Mouse (Mus musculus) erythroblast, embryonic 14.5 days (primary cell): ENCODE measurements around the gene Kcnn4. TPM values are rescaled to one million over a fixed set of nuclear protein-coding genes. Genes with fewer than 3 reads are reported as not detected.

Source experiments
- H3K27me3 ChIP-seq: 2 replicates; pipeline ENCODE4 v1.6.1; 2012; ENCODE audit warnings: inconsistent platforms; ENCODE audit not compliant: control insufficient read depth
- H3K36me3 ChIP-seq: 2 replicates; pipeline ENCODE4 v1.6.1; 2012; ENCODE audit warnings: mild to moderate bottlenecking, inconsistent platforms; ENCODE audit not compliant: control insufficient read depth
- H3K4me1 ChIP-seq: 2 replicates; pipeline ENCODE4 v1.6.1; 2012; ENCODE audit warnings: inconsistent platforms; ENCODE audit not compliant: control insufficient read depth
- H3K4me3 ChIP-seq: replicated peaks from 2 replicates; pipeline ENCODE3; 2012; ENCODE audit warnings: moderate library complexity, mild to moderate bottlenecking, inconsistent platforms
- H3K9me3 ChIP-seq: 2 replicates; pipeline ENCODE4 v1.6.1; 2012; ENCODE audit warnings: low read length, inconsistent platforms, mixed read lengths; ENCODE audit not compliant: control insufficient read depth
- GATA1 ChIP-seq: IDR thresholded peaks from 2 replicates; pipeline ENCODE4 v1.6.1; 2012; ENCODE audit warnings: low read length, inconsistent platforms, mixed read lengths
- TAL1 ChIP-seq: IDR thresholded peaks from 3 replicates; pipeline ENCODE4 v1.6.1; 2012; ENCODE audit warnings: low read length, inconsistent platforms, mixed read lengths
- polyA plus RNA-seq: library from polyadenylated mRNA; stranded (reverse); fragments of >175 nt; gene quantifications from 2 replicates; pipeline ENCODE4 v1.2.3, GENCODE M21; 2012

Kcnn4 gene
- polyA plus RNA-seq, 1 experiment = 56.1 TPM

DNA sequence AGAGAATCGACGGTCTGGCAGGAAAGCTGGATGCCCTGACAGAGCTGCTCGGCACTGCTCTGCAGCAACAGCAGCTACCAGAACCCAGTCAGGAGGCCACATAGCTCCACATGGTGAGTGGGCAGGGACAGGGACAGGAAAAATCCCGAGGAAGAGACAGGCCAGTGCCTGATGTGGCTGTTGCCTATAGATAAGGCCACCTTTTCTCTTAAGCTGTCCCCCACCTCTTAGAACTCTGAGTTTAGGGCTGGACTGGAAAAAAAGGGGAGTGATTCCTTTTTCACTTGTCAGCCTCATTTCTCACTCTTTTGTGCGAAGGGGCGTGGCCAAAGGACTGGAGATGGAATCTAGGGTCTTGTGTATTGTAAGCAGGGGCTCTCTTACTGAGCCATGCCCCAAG, 14.0 kb downstream of the Kcnn4 start:
- H3K36me3 ChIP-seq = peaks cover 99% of the 10 kb centered on the region
- H3K4me3 ChIP-seq = peak overlapping the region; percentile 13
- TF ChIP-seq GATA1 (peak; percentile 54), TAL1 (peak; percentile 69; the same call in 2 of the 3 replicates)
- H3K9me3 ChIP-seq = no peaks in the 10 kb centered on the region
- no peaks in the 10 kb centered on the region; the same call in 1 of the 2 replicates for H3K27me3 ChIP-seq
- H3K4me1 ChIP-seq = peaks cover 94% of the 10 kb centered on the region

DNA sequence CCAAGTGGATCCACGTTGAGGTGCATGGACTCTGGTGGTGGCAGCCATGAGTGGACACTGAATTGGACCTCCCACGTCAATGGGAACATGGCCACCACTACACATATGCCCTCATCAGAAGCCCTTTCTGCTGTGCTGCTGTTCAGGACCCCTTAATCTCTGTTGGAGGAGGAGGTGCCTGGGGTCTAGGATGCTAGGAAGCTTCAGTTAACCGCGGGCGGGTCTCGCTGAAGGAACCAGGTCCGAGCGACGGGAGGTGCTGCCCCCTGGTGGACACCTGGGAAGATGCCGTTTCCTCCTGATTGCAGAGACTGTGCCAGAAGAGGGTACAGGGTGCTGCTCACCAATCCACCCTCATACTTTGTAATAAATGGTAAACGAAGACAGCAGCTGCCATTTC, 14.8 kb downstream of the Kcnn4 start:
- Histone ChIP-seq H3K36me3 (peaks cover 91% of the 10 kb centered on the region), H3K27me3 (no peaks in the 10 kb centered on the region; the same call in 1 of the 2 replicates), H3K9me3 (no peaks in the 10 kb centered on the region), H3K4me1 (peaks cover 94% of the 10 kb centered on the region), H3K4me3 (peak overlapping the region; percentile 25)
- TF ChIP-seq TAL1 = no peak
- no peak for TF ChIP-seq GATA1

DNA sequence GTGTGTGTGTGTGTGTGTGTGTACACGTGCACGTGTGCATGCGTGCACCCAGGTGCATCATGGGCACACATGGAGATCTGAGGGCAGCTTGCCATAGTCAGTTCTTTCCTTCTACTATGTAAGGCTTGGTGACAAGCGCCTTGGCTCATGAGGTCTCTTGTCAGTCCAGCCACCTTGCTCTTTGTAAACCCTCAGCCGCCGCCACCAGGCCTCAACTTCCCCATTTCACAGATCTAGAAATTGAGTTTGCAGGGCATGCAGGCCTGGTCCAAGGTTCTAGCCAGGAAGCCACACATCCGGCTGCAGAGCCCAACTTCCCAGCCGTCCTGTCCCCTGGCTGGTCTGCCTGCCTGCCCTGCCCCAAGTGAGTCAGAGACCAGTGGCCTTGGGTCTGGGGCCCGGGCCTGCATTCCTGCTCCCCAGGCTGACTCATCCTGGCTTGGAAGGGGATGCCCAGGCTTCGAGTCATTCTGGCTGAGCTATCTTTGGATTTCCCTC, 17.0 kb downstream of the Kcnn4 start:
- H3K36me3 ChIP-seq = peaks cover 69% of the 10 kb centered on the region
- TF ChIP-seq GATA1 (no peak), TAL1 (no peak)
- H3K4me1 ChIP-seq = peaks cover 93% of the 10 kb centered on the region
- no peaks in the 10 kb centered on the region for H3K27me3 ChIP-seq
- no peaks in the 10 kb centered on the region for H3K9me3 ChIP-seq
- no peak overlapping the region for H3K4me3 ChIP-seq

- no peaks in the 10 kb centered on the region for H3K27me3 ChIP-seq
- TF ChIP-seq TAL1 (no peak), GATA1 (no peak)
- H3K4me1 ChIP-seq = peaks cover 89% of the 10 kb centered on the region
- no peak overlapping the region for H3K4me3 ChIP-seq
- peaks cover 52% of the 10 kb centered on the region for H3K36me3 ChIP-seq
- H3K9me3 ChIP-seq = no peaks in the 10 kb centered on the region
Observed at GRCm38 (mm10) chr7:24389516-24390187, 19.6 kb downstream of the Kcnn4 start.

GRCm38 (mm10) chr7:24390512-24390911, 20.4 kb downstream of the Kcnn4 start:
- Histone ChIP-seq H3K4me1 (peaks cover 89% of the 10 kb centered on the region), H3K27me3 (no peaks in the 10 kb centered on the region), H3K4me3 (no peak overlapping the region), H3K9me3 (no peaks in the 10 kb centered on the region), H3K36me3 (peaks cover 52% of the 10 kb centered on the region)
- TF ChIP-seq GATA1 = no peak
- no peak for TF ChIP-seq TAL1

DNA sequence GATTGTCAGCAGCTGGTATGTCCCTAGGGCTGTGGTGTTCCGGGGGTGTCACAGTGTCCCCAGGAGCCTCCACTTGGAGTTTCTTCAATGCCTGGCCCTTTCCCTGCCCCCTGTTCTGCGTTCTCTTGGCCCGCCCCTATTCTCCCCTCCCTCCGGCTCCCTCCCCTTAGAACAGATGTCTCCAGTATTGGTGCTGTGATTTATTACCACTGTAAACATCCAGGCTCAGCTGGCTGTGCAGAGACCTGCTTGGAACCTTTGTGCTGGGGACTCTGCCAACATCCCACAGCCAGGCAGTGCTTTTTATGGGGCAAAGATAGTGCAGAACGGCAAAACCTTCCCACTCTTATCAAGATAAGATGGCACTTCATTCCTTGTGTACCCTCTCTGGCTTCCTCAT, 21.0 kb downstream of the Kcnn4 start:
- Histone ChIP-seq H3K4me3 (no peak overlapping the region), H3K36me3 (peaks cover 51% of the 10 kb centered on the region), H3K4me1 (peaks cover 90% of the 10 kb centered on the region), H3K27me3 (no peaks in the 10 kb centered on the region), H3K9me3 (no peaks in the 10 kb centered on the region)
- TF ChIP-seq GATA1 = no peak
- TF ChIP-seq TAL1 = no peak

- peaks cover 91% of the 10 kb centered on the region for H3K4me1 ChIP-seq
- no peak overlapping the region for H3K4me3 ChIP-seq
- H3K9me3 ChIP-seq = no peaks in the 10 kb centered on the region
- peaks cover 51% of the 10 kb centered on the region for H3K36me3 ChIP-seq
- TF ChIP-seq GATA1 = no peak
- no peak for TF ChIP-seq TAL1
- no peaks in the 10 kb centered on the region for H3K27me3 ChIP-seq
Observed at GRCm38 (mm10) chr7:24391687-24392086, 21.6 kb downstream of the Kcnn4 start.

DNA sequence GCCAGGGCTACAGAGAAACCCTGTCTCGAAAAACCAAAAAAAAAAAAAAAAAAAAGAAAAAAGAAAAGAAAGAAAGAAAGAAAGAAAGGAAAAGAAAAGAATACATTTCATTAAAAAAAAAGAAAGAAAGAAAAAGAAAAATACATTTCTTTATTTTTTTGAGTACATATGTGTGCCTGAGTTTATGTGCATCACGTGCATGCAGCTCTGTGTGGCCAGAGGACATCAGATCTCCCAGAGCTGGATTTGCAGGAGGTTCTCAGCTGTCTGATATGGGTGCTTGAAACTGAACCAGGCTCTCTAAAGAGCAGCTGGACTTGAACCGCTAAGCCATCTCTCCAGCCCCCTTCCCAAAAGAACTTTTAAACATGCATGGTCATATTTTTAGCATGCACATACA, 24.0 kb downstream of the Kcnn4 start:
- Histone ChIP-seq H3K27me3 (no peaks in the 10 kb centered on the region), H3K4me1 (peaks cover 90% of the 10 kb centered on the region), H3K4me3 (peak overlapping the region; percentile 43), H3K9me3 (no peaks in the 10 kb centered on the region), H3K36me3 (peaks cover 44% of the 10 kb centered on the region)
- TF ChIP-seq GATA1 = no peak
- TF ChIP-seq TAL1 = no peak

DNA sequence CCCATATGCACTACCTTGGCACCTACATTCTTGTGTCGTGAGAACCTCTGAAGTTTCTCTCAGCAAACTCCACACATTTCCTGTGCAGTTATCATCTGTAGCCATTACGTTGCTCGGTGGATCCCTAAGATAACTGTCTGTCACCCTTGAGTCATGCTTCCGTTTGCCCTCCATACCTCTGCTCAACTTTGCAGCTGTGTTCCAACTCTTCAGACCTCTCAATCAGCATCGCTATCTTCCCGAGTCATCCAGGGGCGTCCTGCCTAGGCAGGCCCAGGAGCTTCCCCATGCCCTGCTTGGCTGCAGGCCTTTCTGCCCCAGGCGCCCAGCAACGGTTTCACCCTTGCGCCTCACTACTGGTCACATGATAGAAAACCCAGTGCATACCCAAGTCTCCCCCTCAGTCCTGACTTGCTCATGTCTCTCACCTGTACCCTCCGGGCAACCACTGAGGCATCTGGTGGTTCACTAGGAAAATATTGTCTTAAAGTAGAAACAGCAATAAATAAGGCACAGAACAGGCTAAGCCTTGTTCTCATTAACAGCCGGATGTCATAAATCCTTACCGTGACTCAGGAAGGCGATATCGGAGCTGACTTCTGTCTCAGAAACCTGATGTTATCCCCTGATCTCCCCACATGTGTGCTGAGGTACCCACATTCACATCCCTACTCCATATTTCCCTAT, 24.6 kb downstream of the Kcnn4 start:
- peak; percentile 42; the same call in 1 of the 2 replicates for TF ChIP-seq GATA1
- TF ChIP-seq TAL1 = no peak
- Histone ChIP-seq H3K4me3 (peak overlapping the region; percentile 43), H3K9me3 (no peaks in the 10 kb centered on the region)

More for the DNA sequence above, 24.6 kb downstream of the Kcnn4 start:
- Histone ChIP-seq H3K27me3 (no peaks in the 10 kb centered on the region), H3K36me3 (peaks cover 44% of the 10 kb centered on the region), H3K4me1 (peaks cover 87% of the 10 kb centered on the region)
